Mouse (Mus musculus) NIH3T3 (cell line): ENCODE measurements around the gene Smc1a.

ENCODE experiments used
- DNase-seq: peaks from one replicate; pipeline ENCODE4 v3.0.0-alpha.2; 2012; ENCODE audit warnings: low read depth

The Smc1a gene

DNA sequence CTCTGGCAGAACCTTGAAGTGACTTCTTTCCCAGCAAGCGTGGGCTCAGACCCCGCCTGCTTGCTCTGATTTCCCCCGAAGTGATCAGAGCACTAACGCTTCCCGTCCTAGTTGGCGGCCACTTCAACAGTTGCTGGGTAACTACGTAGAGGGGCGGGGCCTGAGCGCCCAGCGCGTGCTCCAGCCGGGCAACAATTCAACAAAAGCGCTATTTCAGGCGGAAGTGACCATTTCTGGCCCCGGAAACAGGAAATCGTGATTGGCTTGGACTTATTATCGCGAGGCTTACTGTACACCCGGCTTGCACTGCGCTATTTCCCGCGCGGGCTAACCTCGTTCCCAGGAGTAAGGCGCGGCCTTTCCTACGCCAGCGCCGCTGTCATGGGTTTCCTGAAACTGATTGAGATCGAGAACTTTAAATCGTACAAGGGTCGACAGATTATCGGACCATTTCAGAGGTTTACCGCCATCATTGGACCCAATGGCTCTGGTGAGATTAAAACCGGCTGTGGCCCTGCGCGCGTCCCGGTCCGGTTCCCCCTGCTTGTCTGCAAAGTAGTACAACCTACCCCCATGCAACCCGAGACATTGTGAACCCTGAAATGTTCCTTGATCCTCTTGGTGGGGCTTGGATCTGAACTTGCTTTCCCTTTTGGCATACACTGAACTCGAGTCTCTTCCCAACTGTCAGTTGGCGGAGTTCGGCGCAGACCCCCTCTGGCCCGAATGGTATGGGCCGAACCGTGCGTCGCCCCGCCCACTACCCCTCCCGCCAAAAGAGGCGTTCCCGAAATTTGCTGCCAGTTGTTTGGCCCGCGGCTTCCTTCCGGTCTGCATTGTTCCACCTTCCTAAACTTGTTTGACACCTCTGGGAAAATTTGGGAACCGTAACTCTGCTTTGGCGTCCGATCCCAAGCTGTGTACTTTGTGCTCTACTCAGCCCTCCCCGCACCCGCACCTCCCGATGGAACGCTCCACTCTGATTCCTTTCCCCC lies at the start of gene Smc1a, which contains the start of gene Ribc1:
Gene Smc1a, plus strand, starts transcription at position 278 of the 995 bp plus-strand sequence.
Gene Ribc1, minus strand, starts transcription at position 145 of the 995 bp plus-strand sequence.
- DNase-seq: peak; percentile 95

GRCm38 (mm10) chrX:151999006-151999710 lies 17.1 kb upstream of the Smc1a start:
- no peak for DNase-seq

DNA sequence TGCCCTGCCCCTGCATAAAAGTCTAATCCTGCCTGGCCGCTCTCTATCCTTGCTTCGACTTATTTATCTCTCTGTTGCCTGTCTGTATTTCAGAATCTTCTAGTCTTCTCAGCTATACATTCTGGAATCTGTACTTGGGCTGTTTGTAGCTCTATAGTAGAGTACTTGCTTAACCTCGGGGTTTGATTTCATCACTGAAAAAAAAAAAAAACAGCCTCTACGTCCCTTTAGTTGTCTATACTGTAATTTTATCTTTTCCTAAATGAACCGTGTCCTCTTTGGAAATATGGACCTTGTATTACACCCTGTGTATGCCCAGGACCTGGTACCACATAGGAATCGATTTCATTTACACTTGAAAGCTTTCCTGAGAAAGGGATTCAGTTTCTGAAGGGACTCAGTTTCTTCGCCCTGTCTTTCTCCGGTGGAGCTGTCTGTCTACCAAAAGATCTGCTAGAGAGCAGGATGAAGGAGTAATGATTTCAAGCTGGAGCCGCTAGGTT lies 15.0 kb upstream of the Smc1a start:
- peak; percentile 7 for DNase-seq

- DNase-seq: peak; percentile 89
Measured at GRCm38 (mm10) chrX:152001737-152002710, 14.2 kb upstream of the Smc1a start, which contains the start of gene Hsd17b10. Gene Hsd17b10 (plus strand): TSS chrX:152001845.

GRCm38 (mm10) chrX:152002865-152003264 lies 13.4 kb upstream of the Smc1a start:
- no peak for DNase-seq

DNA sequence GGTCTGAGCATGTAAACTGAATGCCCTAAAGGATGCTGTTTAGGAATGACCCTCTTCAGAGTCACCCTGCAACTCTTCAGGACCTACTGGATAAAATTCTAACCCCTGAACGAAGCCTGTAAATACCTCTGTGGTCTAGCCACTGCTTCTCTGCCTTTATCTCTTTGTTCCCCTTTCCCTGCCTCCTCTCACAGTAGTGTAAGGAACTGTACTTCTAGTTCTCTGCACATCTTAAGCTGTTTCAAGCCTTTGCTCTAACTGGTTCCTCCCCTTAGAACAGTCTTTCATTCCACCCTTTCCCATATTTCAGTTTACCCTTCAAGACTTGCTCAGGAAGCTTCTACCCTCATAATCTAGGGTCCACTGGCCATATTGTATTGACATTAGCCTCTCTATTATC lies 8.4 kb upstream of the Smc1a start:
- no peak for DNase-seq

DNA sequence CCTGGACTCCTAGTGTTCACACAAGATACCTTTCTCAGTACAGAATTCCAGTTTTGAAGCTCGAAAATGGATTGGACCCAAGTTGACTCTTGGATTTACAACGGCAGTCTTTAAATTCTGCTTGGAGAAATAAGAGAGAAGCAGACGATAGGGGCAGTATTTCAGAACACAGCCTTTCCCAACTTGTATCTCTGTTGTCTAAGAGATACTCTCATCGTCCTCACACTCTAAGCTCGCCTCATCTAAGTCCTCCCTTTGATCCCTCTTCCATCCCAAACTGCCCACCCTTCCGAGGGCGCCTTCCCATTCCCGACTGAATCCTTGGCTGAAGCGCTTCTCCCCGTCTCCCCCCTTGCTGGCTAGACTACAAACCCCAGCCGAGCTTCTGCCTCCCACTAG lies 477 bp upstream of the Smc1a start:
- DNase-seq: no peak

DNA sequence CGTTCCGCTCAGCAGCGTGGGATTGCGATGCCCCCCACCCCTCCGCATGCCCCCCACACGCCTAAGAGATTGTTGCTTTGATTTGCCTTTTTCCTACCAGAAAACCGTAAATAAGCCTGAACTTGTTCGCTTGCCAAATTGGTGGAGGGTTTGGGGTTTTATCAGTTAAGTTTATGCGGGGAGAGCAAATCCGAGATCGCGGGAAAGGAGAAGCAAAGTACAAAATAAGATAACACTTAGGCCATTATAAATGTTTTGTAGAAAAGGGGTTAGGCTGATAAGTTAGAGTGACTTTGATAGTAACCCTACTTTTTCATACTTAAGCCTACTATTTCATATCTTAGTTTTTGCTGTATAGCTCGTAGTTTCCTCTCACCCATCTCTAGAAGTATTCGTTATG lies 958 bp downstream of the Smc1a start:
- DNase-seq: no peak

DNA sequence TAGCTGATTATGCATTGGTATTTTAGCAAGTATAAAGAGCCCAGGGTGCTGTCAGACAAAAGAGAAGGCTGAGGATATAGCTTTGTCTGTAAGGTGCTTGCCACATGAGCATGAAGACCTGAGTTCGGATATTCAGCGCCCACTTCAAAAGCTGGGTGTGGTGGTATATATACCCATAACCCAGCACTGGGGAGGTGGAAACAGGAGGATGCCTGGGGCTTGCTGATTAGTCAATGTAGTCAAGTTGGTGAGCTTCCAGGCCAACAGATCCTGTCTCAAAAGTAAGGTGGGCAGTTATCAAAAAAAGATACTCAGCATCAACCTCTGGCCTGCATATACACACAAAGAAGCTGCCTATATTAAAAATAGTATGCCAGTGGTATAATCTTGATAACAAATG lies 3.1 kb downstream of the Smc1a start:
- DNase-seq: no peak

- DNase-seq: no peak
Measured at GRCm38 (mm10) chrX:152039865-152040264, 23.6 kb downstream of the Smc1a start.

DNA sequence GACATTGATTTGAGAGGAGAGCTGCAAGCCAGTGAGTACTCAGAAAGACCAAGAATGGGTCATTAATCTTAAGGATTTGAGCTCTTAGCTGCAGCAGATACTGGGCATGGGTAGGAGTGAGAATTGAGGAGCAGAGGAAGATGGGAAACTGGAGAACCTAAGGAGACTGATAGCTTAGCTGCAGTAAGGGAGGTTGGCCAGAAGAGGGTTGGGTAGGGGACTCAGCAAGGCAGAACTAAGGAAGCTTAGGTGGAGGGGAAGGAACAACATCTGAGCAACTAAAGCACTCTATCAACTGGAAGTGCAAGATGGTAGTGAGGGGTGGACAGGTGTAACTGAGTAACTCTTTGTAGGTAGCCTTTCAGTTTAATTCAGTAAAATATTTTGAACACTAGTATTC lies 31.0 kb downstream of the Smc1a start:
- no peak for DNase-seq

- DNase-seq: no peak
Measured at GRCm38 (mm10) chrX:152052546-152052945, 36.3 kb downstream of the Smc1a start.

GRCm38 (mm10) chrX:152054094-152054493 lies 37.9 kb downstream of the Smc1a start:
- DNase-seq: no peak

- no peak for DNase-seq
Measured at GRCm38 (mm10) chrX:152065674-152066073, 49.4 kb downstream of the Smc1a start.

- DNase-seq: no peak
Measured at GRCm38 (mm10) chrX:152067789-152068188, 51.6 kb downstream of the Smc1a start.

- DNase-seq: peak; percentile 62
Measured at GRCm38 (mm10) chrX:152089832-152090614, 73.8 kb downstream of the Smc1a start.

- no peak for DNase-seq
Measured at GRCm38 (mm10) chrX:152097572-152097971, 81.3 kb downstream of the Smc1a start.
